Mouse (Mus musculus) liver, embryonic 14.5 days (tissue): ENCODE data around the gene Dbx1. TPM values are rescaled to one million over a fixed set of nuclear protein-coding genes. Genes with fewer than 3 reads are reported as not detected.

ENCODE experiments used
- ATAC-seq: fragments of 200-750 bp; cut with Nextera tagmentation; 2 replicates; pipeline ENCODE4 v1.8.0; 2017; ENCODE audit warnings: moderate number of reproducible peaks, mild to moderate bottlenecking, moderate library complexity; ENCODE audit not compliant: insufficient read depth
- DNase-seq, 3 experiments: peaks; one replicate each; pipeline ENCODE4 v3.0.0-alpha.2; 2012 to 2013; ENCODE audit warnings: low read depth in 3 of 3, low spot score in 3 of 3
- H3K27ac ChIP-seq: fragments of 300-500 bp; sonication (generic); 2 replicates; pipeline ENCODE4 v1.5.1; 2014; ENCODE audit warnings: moderate library complexity, mild to moderate bottlenecking, control low read depth, inconsistent platforms
- H3K27me3 ChIP-seq: fragments of 300-500 bp; sonication (generic); 2 replicates; pipeline ENCODE4 v1.6.1; 2014; ENCODE audit warnings: mild to moderate bottlenecking, low read length, moderate library complexity; ENCODE audit not compliant: control insufficient read depth, insufficient read depth
- H3K36me3 ChIP-seq: fragments of 300-500 bp; sonication (generic); replicated peaks from 2 replicates; pipeline ENCODE4 v1.6.1; 2014; ENCODE audit warnings: low read depth; ENCODE audit not compliant: control insufficient read depth, insufficient read depth
- H3K4me1 ChIP-seq, 2 experiments: fragments of 200-500 bp in 1 of 2; fragments of 300-500 bp in 1 of 2; sonication (generic) in 1 of 2; replicated peaks; 2 replicates each; pipeline ENCODE4 v1.6.1; 2012 to 2014; ENCODE audit warnings: antibody characterized with exemption in 1 of 2, inconsistent platforms in 1 of 2, low read length in 1 of 2; ENCODE audit not compliant: control insufficient read depth in 2 of 2, insufficient read depth in 2 of 2
- H3K4me2 ChIP-seq: fragments of 300-500 bp; sonication (generic); 2 replicates; pipeline ENCODE4 v1.6.1; 2014; ENCODE audit warnings: low read depth, mild to moderate bottlenecking, control low read depth, moderate library complexity
- H3K4me3 ChIP-seq, 2 experiments: fragments of 200-500 bp in 1 of 2; fragments of 300-500 bp in 1 of 2; sonication (generic) in 1 of 2; 2 replicates each; pipeline ENCODE4 v1.5.1; 2012 to 2014; ENCODE audit warnings: low read depth in 2 of 2, low read length in 2 of 2, mild to moderate bottlenecking in 2 of 2, control low read depth in 1 of 2, inconsistent platforms in 1 of 2, moderate library complexity in 1 of 2; ENCODE audit not compliant: insufficient read depth in 1 of 2
- H3K9ac ChIP-seq: fragments of 300-500 bp; sonication (generic); replicated peaks from 2 replicates; pipeline ENCODE4 v1.6.1; 2014; ENCODE audit warnings: mild to moderate bottlenecking, control low read depth, moderate library complexity
- H3K9me3 ChIP-seq: fragments of 300-500 bp; sonication (generic); 2 replicates; pipeline ENCODE4 v1.6.1; 2016; ENCODE audit warnings: low read length, mixed read lengths; ENCODE audit not compliant: control insufficient read depth
- CTCF ChIP-seq: IDR thresholded peaks from 2 replicates; pipeline ENCODE4 v1.5.1; 2016; ENCODE audit warnings: antibody characterized with exemption, low read depth, control low read depth
- EP300 ChIP-seq: IDR thresholded peaks from 2 replicates; pipeline ENCODE4 v1.6.1; 2016; ENCODE audit warnings: antibody characterized with exemption, low read depth
- WGBS: fragments of 180-500 bp; shearing (Covaris S2); extraction: QIAGEN DNeasy Blood & Tissue Kit; methylation state at CpG from one replicate; pipeline ENCODE4 v1.1.7; 2014; ENCODE audit not compliant: insufficient replicate concordance; 5-methylcytosine and 5-hydroxymethylcytosine counted together
- polyA plus RNA-seq, 2 experiments: library from polyadenylated mRNA; depleted of rRNA in 1 of 2; stranded (reverse) in 1 of 2; unstranded in 1 of 2; fragments of >200 nt; fragmentation: Nextera tagmentation in 1 of 2; extraction: Ambion mirVana in 1 of 2; gene quantifications; 2 replicates each; pipeline versions ENCODE4 v1.2.1 to v1.2.3; 2012 to 2014

The Dbx1 gene
- polyA plus RNA-seq, 2 experiments: not detected

- Histone ChIP-seq H3K4me1 (no peaks in the 10 kb centered on the region), H3K27ac (no peak overlapping the region), H3K9ac (no peak overlapping the region), H3K36me3 (no peaks in the 10 kb centered on the region), H3K4me2 (no peak overlapping the region), H3K27me3 (peaks cover 56% of the 10 kb centered on the region), H3K9me3 (no peaks in the 10 kb centered on the region), H3K4me3 (no peak overlapping the region)
- no peak for DNase-seq
- 22% methylated on average over 18 of the region's 18 CpGs for WGBS
- TF ChIP-seq EP300 (no peak), CTCF (no peak)
- ATAC-seq: no peak
Observed at GRCm38 (mm10) chr7:49639864-49640708, 3.4 kb upstream of the Dbx1 start.

GRCm38 (mm10) chr7:49638941-49639776 lies 2.5 kb upstream of the Dbx1 start:
- Histone ChIP-seq H3K36me3 (no peaks in the 10 kb centered on the region), H3K9me3 (no peaks in the 10 kb centered on the region), H3K27me3 (peaks cover 65% of the 10 kb centered on the region), H3K4me1 (no peaks in the 10 kb centered on the region), H3K4me3 (no peak overlapping the region), H3K4me2 (no peak overlapping the region), H3K27ac (no peak overlapping the region), H3K9ac (no peak overlapping the region)
- no peak for ATAC-seq
- DNase-seq: no peak
- no peak for TF ChIP-seq CTCF
- no peak for TF ChIP-seq EP300
- WGBS: 3% methylated on average over 35 of the region's 35 CpGs

GRCm38 (mm10) chr7:49637851-49638663 lies 1.4 kb upstream of the Dbx1 start:
- no peaks in the 10 kb centered on the region for H3K9me3 ChIP-seq
- DNase-seq: no peak
- no peak overlapping the region for H3K9ac ChIP-seq
- H3K4me3 ChIP-seq: no peak overlapping the region
- H3K36me3 ChIP-seq: no peaks in the 10 kb centered on the region
- no peak for TF ChIP-seq EP300
- no peak for TF ChIP-seq CTCF
- no peak overlapping the region for H3K4me2 ChIP-seq
- H3K27ac ChIP-seq: no peak overlapping the region
- no peaks in the 10 kb centered on the region for H3K4me1 ChIP-seq
- no peak for ATAC-seq
- H3K27me3 ChIP-seq: peaks cover 76% of the 10 kb centered on the region
- WGBS: 2% methylated on average over 21 of the region's 21 CpGs

GRCm38 (mm10) chr7:49637281-49637680 lies 632 bp upstream of the Dbx1 start:
- H3K4me2 ChIP-seq: no peak overlapping the region
- no peak overlapping the region for H3K27ac ChIP-seq
- H3K9me3 ChIP-seq: no peaks in the 10 kb centered on the region
- no peak overlapping the region for H3K4me3 ChIP-seq
- H3K9ac ChIP-seq: no peak overlapping the region
- H3K36me3 ChIP-seq: no peaks in the 10 kb centered on the region
- ATAC-seq (no peak), DNase-seq (no peak)
- no peaks in the 10 kb centered on the region for H3K4me1 ChIP-seq
- TF ChIP-seq EP300: no peak
- no peak for TF ChIP-seq CTCF
- peaks cover 84% of the 10 kb centered on the region for H3K27me3 ChIP-seq
- WGBS: 3% methylated on average over 9 of the region's 9 CpGs
